Mouse (Mus musculus): ENCODE results near the gene Grasp. TPM values are rescaled to one million over a fixed set of nuclear protein-coding genes. Genes with fewer than 3 reads are reported as not detected.

Grasp gene
- polyA plus RNA-seq, 1 experiment = 41.0 TPM

DNA sequence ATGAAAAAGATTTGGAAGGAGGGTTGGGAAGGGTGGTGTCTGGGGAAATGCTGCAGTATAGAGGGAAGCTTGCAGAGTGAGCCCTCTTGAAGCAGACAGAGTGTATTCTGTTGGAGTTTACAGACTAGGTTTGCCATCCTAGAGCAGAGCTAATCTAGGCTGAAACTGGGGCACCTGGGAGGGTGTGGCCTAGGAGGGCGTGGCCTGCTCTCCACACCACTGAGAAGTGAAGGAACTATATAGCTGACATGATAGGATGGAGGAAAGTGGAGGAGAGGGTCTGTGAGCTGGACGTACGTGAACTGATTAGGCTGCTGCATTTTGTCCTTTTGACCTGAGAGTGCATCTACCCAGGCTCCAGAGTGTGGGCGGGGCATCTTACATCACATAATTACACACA is 20.3 kb upstream of the Grasp start:
- Histone ChIP-seq H3K4me1 (ENCODE audit: control insufficient read depth, insufficient read depth, low read length) (no peaks in the 10 kb centered on the region), H3K4me3 (ENCODE audit: insufficient read depth, low read length) (no peak overlapping the region), H3K27ac (ENCODE audit: insufficient read depth, low read length) (no peak overlapping the region)
- TF ChIP-seq POLR2A (IDR thresholded peaks at IDR 0.05; ENCODE audit: extremely low read depth, insufficient read depth, low read length) = no peak

GRCm38 (mm10) chr15:101204781-101205180 is 19.2 kb upstream of the Grasp start:
- TF ChIP-seq POLR2A (IDR thresholded peaks at IDR 0.05; ENCODE audit: extremely low read depth, insufficient read depth, low read length) (no peak), CTCF (IDR thresholded peaks at IDR 0.05; ENCODE audit: extremely low read depth, insufficient read depth, low read length) (no peak)
- Histone ChIP-seq H3K4me3 (ENCODE audit: insufficient read depth, low read length) (no peak overlapping the region), H3K4me1 (ENCODE audit: control insufficient read depth, insufficient read depth, low read length) (no peaks in the 10 kb centered on the region), H3K27ac (ENCODE audit: insufficient read depth, low read length) (no peak overlapping the region)

- no peak overlapping the region for H3K4me3 ChIP-seq (ENCODE audit: insufficient read depth, low read length)
- H3K4me1 ChIP-seq (ENCODE audit: control insufficient read depth, insufficient read depth, low read length) = no peaks in the 10 kb centered on the region
- no peak overlapping the region for H3K27ac ChIP-seq (ENCODE audit: insufficient read depth, low read length)
- TF ChIP-seq POLR2A (IDR thresholded peaks at IDR 0.05; ENCODE audit: extremely low read depth, insufficient read depth, low read length) (no peak), CTCF (IDR thresholded peaks at IDR 0.05; ENCODE audit: extremely low read depth, insufficient read depth, low read length) (peak; percentile 69)
Measured at GRCm38 (mm10) chr15:101210228-101210627, 13.8 kb upstream of the Grasp start.

DNA sequence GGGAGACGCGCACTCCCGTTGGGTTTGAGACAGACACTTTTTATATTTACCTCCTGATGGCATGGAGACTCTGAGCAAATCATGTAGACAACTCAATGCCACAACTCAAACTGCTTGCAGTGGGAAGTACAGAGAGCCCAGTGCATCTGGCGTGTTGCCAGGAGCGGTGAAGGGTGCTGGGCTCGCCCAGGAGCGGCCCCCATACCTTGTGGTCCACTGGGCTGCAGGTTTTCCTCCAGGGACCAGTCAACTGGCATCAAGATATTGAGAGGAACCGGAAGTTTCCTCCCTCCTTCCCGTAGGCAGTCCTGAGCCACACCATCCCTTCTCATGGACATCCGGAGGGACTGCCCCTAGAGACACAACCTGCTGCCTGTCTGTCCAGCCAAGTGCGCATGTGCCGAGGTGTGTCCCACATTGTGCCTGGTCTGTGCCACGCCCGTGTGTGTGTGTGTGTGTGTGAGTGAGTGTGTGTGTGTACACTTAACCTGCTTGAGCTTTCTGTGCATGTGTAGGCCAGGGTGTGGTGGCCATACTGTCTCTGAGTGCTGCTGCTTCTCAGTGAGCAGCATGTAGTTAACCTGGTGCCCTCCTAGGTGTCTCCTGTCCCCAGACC is 12.9 kb upstream of the Grasp start:
- Histone ChIP-seq H3K27ac (ENCODE audit: insufficient read depth, low read length) (no peak overlapping the region), H3K4me1 (ENCODE audit: control insufficient read depth, insufficient read depth, low read length) (no peaks in the 10 kb centered on the region), H3K4me3 (ENCODE audit: insufficient read depth, low read length) (no peak overlapping the region)
- no peak for TF ChIP-seq CTCF (IDR thresholded peaks at IDR 0.05; ENCODE audit: extremely low read depth, insufficient read depth, low read length)

DNA sequence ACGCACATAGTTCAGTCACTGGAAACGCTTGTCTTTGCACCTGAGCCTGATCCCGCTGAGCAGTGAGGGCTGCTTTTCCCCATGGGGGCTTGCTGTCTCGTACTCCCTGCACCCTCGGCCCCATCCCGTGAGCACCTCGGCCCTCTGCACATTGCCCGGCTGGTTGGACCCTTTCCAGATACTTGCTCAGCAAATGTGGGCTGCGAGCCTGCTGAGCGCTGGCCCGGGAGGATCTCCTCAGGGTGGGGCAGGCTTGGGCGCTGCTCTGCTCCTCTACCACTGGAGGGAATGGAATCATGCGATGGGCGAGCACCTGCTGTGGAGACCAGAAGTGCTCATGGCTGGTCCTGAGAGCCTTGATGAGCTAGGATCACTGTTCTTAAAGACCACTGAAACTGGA is 11.6 kb upstream of the Grasp start:
- Histone ChIP-seq H3K27ac (ENCODE audit: insufficient read depth, low read length) (no peak overlapping the region), H3K4me1 (ENCODE audit: control insufficient read depth, insufficient read depth, low read length) (no peaks in the 10 kb centered on the region), H3K4me3 (ENCODE audit: insufficient read depth, low read length) (no peak overlapping the region)
- TF ChIP-seq CTCF (IDR thresholded peaks at IDR 0.05; ENCODE audit: extremely low read depth, insufficient read depth, low read length) = no peak
- no peak for TF ChIP-seq POLR2A (IDR thresholded peaks at IDR 0.05; ENCODE audit: extremely low read depth, insufficient read depth, low read length)

DNA sequence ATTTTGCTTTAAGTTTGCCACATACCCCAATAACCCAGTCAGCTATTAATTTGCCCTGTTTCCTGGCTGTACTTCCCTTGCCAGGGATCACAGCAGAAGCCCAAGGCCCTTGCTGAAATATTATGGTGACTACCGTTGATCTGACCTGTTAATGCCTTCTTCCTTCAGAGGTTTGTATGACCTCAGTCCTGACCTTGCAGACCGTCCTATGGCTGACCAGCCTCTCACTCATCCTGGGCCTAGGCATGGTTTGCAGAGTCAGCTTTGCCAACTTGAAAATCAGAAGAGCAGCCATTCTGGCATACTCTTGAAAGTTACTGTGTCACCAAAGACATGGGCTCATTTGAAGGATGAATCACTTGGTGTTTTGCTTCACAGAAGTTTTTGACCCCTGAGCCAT is 8.9 kb upstream of the Grasp start:
- H3K4me3 ChIP-seq (ENCODE audit: insufficient read depth, low read length) = no peak overlapping the region
- TF ChIP-seq POLR2A (IDR thresholded peaks at IDR 0.05; ENCODE audit: extremely low read depth, insufficient read depth, low read length) = no peak
- TF ChIP-seq CTCF (IDR thresholded peaks at IDR 0.05; ENCODE audit: extremely low read depth, insufficient read depth, low read length) = no peak
- no peak overlapping the region for H3K27ac ChIP-seq (ENCODE audit: insufficient read depth, low read length)
- no peaks in the 10 kb centered on the region for H3K4me1 ChIP-seq (ENCODE audit: control insufficient read depth, insufficient read depth, low read length)

GRCm38 (mm10) chr15:101216036-101216435 is 8.0 kb upstream of the Grasp start:
- no peak for TF ChIP-seq POLR2A (IDR thresholded peaks at IDR 0.05; ENCODE audit: extremely low read depth, insufficient read depth, low read length)
- TF ChIP-seq CTCF (IDR thresholded peaks at IDR 0.05; ENCODE audit: extremely low read depth, insufficient read depth, low read length) = no peak
- no peak overlapping the region for H3K27ac ChIP-seq (ENCODE audit: insufficient read depth, low read length)
- no peak overlapping the region for H3K4me3 ChIP-seq (ENCODE audit: insufficient read depth, low read length)
- H3K4me1 ChIP-seq (ENCODE audit: control insufficient read depth, insufficient read depth, low read length) = no peaks in the 10 kb centered on the region

- no peak overlapping the region for H3K27ac ChIP-seq (ENCODE audit: insufficient read depth, low read length)
- no peak overlapping the region for H3K4me3 ChIP-seq (ENCODE audit: insufficient read depth, low read length)
- TF ChIP-seq POLR2A (IDR thresholded peaks at IDR 0.05; ENCODE audit: extremely low read depth, insufficient read depth, low read length) (no peak), CTCF (IDR thresholded peaks at IDR 0.05; ENCODE audit: extremely low read depth, insufficient read depth, low read length) (no peak)
Measured at GRCm38 (mm10) chr15:101220905-101221297, 3.1 kb upstream of the Grasp start.

GRCm38 (mm10) chr15:101221298-101222104 is 2.5 kb upstream of the Grasp start:
- no peak overlapping the region for H3K4me3 ChIP-seq (ENCODE audit: insufficient read depth, low read length)
- peaks cover 5% of the 10 kb centered on the region; the same call in 1 of the 2 replicates for H3K4me1 ChIP-seq (ENCODE audit: control insufficient read depth, insufficient read depth, low read length)
- TF ChIP-seq CTCF (IDR thresholded peaks at IDR 0.05; ENCODE audit: extremely low read depth, insufficient read depth, low read length) (peak; percentile 91), POLR2A (IDR thresholded peaks at IDR 0.05; ENCODE audit: extremely low read depth, insufficient read depth, low read length) (no peak)
- H3K27ac ChIP-seq (ENCODE audit: insufficient read depth, low read length) = no peak overlapping the region

More at GRCm38 (mm10) chr15:101220905-101221297, 3.1 kb upstream of the Grasp start:
- H3K4me1 ChIP-seq (ENCODE audit: control insufficient read depth, insufficient read depth, low read length) = peaks cover 5% of the 10 kb centered on the region; the same call in 1 of the 2 replicates

DNA sequence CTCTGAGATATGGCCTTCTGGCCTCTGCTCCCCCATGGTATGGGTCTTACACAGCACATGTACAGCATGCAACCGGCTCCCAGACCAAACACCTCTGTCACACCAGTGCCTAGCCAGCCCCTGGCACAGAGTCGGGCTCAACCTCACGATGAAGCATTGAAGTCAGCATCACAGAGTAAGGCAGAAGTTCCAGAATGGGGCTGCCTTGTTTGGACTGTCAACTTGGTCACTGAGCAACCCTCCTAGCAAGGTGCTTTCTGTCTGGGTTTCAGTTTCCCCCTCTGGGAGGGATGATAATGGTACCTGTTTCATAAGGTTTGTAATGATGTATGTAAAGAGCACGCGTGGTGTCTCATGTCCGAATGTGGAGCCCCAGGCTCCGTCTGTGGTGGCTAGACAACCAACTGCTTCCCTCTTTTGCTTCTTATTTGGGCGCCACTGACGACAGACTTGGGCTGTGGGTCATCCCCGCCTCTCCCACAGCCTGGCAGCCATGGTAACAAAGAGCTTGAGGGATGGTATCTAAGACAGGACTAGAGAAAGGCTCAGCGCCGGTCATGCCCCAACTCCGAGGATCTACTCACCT is 998 bp upstream of the Grasp start:
- Histone ChIP-seq H3K4me3 (ENCODE audit: insufficient read depth, low read length) (peak overlapping the region; percentile 89; the same call in 1 of the 2 replicates), H3K27ac (ENCODE audit: insufficient read depth, low read length) (no peak overlapping the region), H3K4me1 (ENCODE audit: control insufficient read depth, insufficient read depth, low read length) (peaks cover 7% of the 10 kb centered on the region)
- TF ChIP-seq POLR2A (IDR thresholded peaks at IDR 0.05; ENCODE audit: extremely low read depth, insufficient read depth, low read length) (no peak), CTCF (IDR thresholded peaks at IDR 0.05; ENCODE audit: extremely low read depth, insufficient read depth, low read length) (no peak)

Data from cortical plate, adult 2 months (tissue).